Mouse (Mus musculus) spleen, adult 2 months (tissue): ENCODE data around the gene Coro1b.

Experiments
- CTCF ChIP-seq: fragments of 200-500 bp; IDR thresholded peaks from 2 replicates; pipeline ENCODE4 v1.5.1; 2011; ENCODE audit warnings: mild to moderate bottlenecking, inconsistent platforms; ENCODE audit not compliant: insufficient read depth, insufficient read length, insufficient replicate concordance; ENCODE audit errors: extremely low read depth
- POLR2A ChIP-seq: fragments of 200-500 bp; IDR thresholded peaks from 2 replicates; pipeline ENCODE4 v1.6.1; 2011; ENCODE audit warnings: low read depth, low read length, inconsistent platforms

DNA sequence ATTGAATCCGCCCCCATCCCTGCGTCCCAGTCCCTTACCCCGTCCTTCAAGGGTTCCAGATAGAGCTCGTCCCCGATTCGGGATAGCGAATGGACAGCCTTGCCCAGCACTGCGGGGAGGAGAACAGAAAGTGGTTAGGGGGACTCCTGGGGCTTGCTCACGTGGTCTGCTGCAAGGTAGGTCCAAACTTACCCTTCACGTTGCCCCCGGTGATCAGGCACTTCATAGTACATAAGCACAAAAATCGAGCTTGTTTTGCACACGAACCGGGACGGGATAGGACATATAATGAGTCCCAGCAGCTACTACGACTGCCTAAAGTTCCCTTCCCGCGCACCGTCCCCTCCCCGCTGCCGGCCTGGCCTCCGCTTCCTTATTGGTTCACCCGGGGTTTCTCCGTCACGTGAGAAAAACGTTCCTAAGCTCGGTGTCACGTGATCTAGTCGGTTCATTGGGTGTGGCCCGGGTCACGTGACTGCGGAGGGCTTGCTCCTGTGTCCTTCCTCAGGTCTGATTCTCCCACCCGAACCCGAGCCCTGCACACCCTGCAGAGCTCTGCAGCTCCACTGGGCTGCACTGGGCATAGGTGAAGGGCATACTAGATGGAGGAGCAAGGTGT is 53.0 kb downstream of the Coro1b start, which contains the start of gene Rad9a:
- peak; percentile 26 for TF ChIP-seq POLR2A
- no peak for TF ChIP-seq CTCF
